Mouse (Mus musculus) limb, embryonic 11.5 days (tissue): ENCODE measurements around the gene Selenom. TPM values are rescaled to one million over a fixed set of nuclear protein-coding genes. Genes with fewer than 3 reads are reported as not detected.

Experiments used
- ATAC-seq: fragments of 200-750 bp; cut with Nextera tagmentation; 2 replicates; pipeline ENCODE4 v1.8.0; 2017; ENCODE audit warnings: low read depth; ENCODE audit not compliant: insufficient number of reproducible peaks, low FRiP score, low TSS enrichment
- DNase-seq: peaks from one replicate; pipeline ENCODE4 v3.0.0-alpha.2; 2015; ENCODE audit warnings: low spot score
- H3K27ac ChIP-seq: fragments of 300-500 bp; sonication (generic); replicated peaks from 2 replicates; pipeline ENCODE4 v1.5.1; 2014; ENCODE audit warnings: low read depth, mild to moderate bottlenecking, low read length
- H3K27me3 ChIP-seq: fragments of 300-500 bp; sonication (generic); 2 replicates; pipeline ENCODE4 v1.6.1; 2014; ENCODE audit warnings: mild to moderate bottlenecking, low read length, mixed read lengths; ENCODE audit not compliant: control insufficient read depth, insufficient read depth
- H3K36me3 ChIP-seq: fragments of 300-500 bp; sonication (generic); 2 replicates; pipeline ENCODE4 v1.6.1; 2014; ENCODE audit warnings: mild to moderate bottlenecking, low read length, moderate library complexity, mixed read lengths; ENCODE audit not compliant: control insufficient read depth, insufficient read depth
- H3K4me1 ChIP-seq: fragments of 300-500 bp; sonication (generic); 2 replicates; pipeline ENCODE4 v1.6.1; 2014; ENCODE audit warnings: low read length, mixed read lengths; ENCODE audit not compliant: control insufficient read depth, insufficient read depth
- H3K4me2 ChIP-seq: fragments of 300-500 bp; sonication (generic); 2 replicates; pipeline ENCODE4 v1.6.1; 2014; ENCODE audit warnings: low read depth, mild to moderate bottlenecking, moderate library complexity; ENCODE audit not compliant: severe bottlenecking
- H3K4me3 ChIP-seq: fragments of 300-500 bp; sonication (generic); 2 replicates; pipeline ENCODE4 v1.5.1; 2014; ENCODE audit warnings: low read depth, low read length
- H3K9ac ChIP-seq: fragments of 300-500 bp; sonication (generic); 2 replicates; pipeline ENCODE4 v1.6.1; 2014; ENCODE audit warnings: mild to moderate bottlenecking, low read length
- H3K9me3 ChIP-seq: fragments of 300-500 bp; sonication (generic); 2 replicates; pipeline ENCODE4 v1.6.1; 2016; ENCODE audit warnings: low read length; ENCODE audit not compliant: control insufficient read depth
- WGBS: fragments of 180-500 bp; shearing (Covaris S2); extraction: QIAGEN DNeasy Blood & Tissue Kit; methylation state at CpG from one replicate; pipeline ENCODE4 v1.1.7; 2014; 5-methylcytosine and 5-hydroxymethylcytosine counted together
- polyA plus RNA-seq: library from polyadenylated mRNA; unstranded; fragments of >200 nt; fragmentation: Nextera tagmentation; extraction: Ambion mirVana; gene quantifications from 2 replicates; pipeline ENCODE4 v1.2.1, GENCODE M21; 2014

Gene Selenom
- polyA plus RNA-seq, 1 experiment from 2014 or later: 54.6 TPM

GRCm38 (mm10) chr11:3503755-3504693 lies 10.5 kb upstream of the Selenom start:
- no peak for DNase-seq
- H3K4me3 ChIP-seq: no peak overlapping the region
- no peak overlapping the region for H3K4me2 ChIP-seq
- WGBS: 65% methylated on average over 11 of the region's 11 CpGs
- H3K9ac ChIP-seq: no peak overlapping the region
- no peak overlapping the region for H3K27ac ChIP-seq
- no peaks in the 10 kb centered on the region for H3K4me1 ChIP-seq
- H3K36me3 ChIP-seq: no peaks in the 10 kb centered on the region
- no peak for ATAC-seq
- no peaks in the 10 kb centered on the region; the same call in 1 of the 2 replicates for H3K9me3 ChIP-seq
- no peaks in the 10 kb centered on the region for H3K27me3 ChIP-seq

- Histone ChIP-seq H3K27ac (no peak overlapping the region), H3K36me3 (no peaks in the 10 kb centered on the region), H3K4me3 (no peak overlapping the region), H3K4me1 (no peaks in the 10 kb centered on the region), H3K9me3 (no peaks in the 10 kb centered on the region; the same call in 1 of the 2 replicates), H3K9ac (no peak overlapping the region), H3K27me3 (no peaks in the 10 kb centered on the region), H3K4me2 (no peak overlapping the region)
- DNase-seq (no peak), ATAC-seq (no peak)
- 63% methylated on average over 7 of the region's 7 CpGs for WGBS
Measured at GRCm38 (mm10) chr11:3508226-3508625, 6.3 kb upstream of the Selenom start.

- Histone ChIP-seq H3K9ac (no peak overlapping the region), H3K4me2 (no peak overlapping the region), H3K9me3 (no peaks in the 10 kb centered on the region; the same call in 1 of the 2 replicates), H3K27ac (no peak overlapping the region), H3K36me3 (no peaks in the 10 kb centered on the region), H3K4me1 (no peaks in the 10 kb centered on the region), H3K4me3 (no peak overlapping the region), H3K27me3 (no peaks in the 10 kb centered on the region)
- ATAC-seq (no peak), DNase-seq (no peak)
- 75% methylated on average over 8 of the region's 8 CpGs for WGBS
Measured at GRCm38 (mm10) chr11:3509181-3510085, 5.1 kb upstream of the Selenom start.

GRCm38 (mm10) chr11:3510321-3510720 lies 4.2 kb upstream of the Selenom start:
- ATAC-seq: no peak
- Histone ChIP-seq H3K27ac (no peak overlapping the region), H3K9ac (no peak overlapping the region), H3K4me2 (no peak overlapping the region), H3K4me3 (no peak overlapping the region), H3K27me3 (0 out of 2 replicates have a peak, but pooled peaks cover under 1% of the 10 kb centered on the region), H3K36me3 (no peaks in the 10 kb centered on the region), H3K9me3 (no peaks in the 10 kb centered on the region; the same call in 1 of the 2 replicates), H3K4me1 (0 out of 2 replicates have a peak, but pooled peaks cover 2% of the 10 kb centered on the region)
- no peak for DNase-seq
- 83% methylated on average over 2 of the region's 2 CpGs for WGBS

- H3K4me1 ChIP-seq: peaks cover 12% of the 10 kb centered on the region; the same call in 1 of the 2 replicates
- no peak overlapping the region for H3K4me2 ChIP-seq
- no peaks in the 10 kb centered on the region for H3K36me3 ChIP-seq
- no peak for ATAC-seq
- H3K4me3 ChIP-seq: no peak overlapping the region
- no peaks in the 10 kb centered on the region for H3K9me3 ChIP-seq
- H3K27ac ChIP-seq: no peak overlapping the region
- no peak overlapping the region for H3K9ac ChIP-seq
- DNase-seq: no peak
- WGBS: 90% methylated on average over 6 of the region's 6 CpGs
- H3K27me3 ChIP-seq: peaks cover 26% of the 10 kb centered on the region
Measured at GRCm38 (mm10) chr11:3513291-3513690, 1.2 kb upstream of the Selenom start.

GRCm38 (mm10) chr11:3515216-3515615 lies 732 bp downstream of the Selenom start:
- peaks cover 26% of the 10 kb centered on the region for H3K27me3 ChIP-seq
- WGBS: 10% methylated on average over 4 of the region's 4 CpGs
- peaks cover 12% of the 10 kb centered on the region; the same call in 1 of the 2 replicates for H3K4me1 ChIP-seq
- ATAC-seq: no peak
- peak overlapping the region; percentile 48 for H3K4me3 ChIP-seq
- H3K9me3 ChIP-seq: no peaks in the 10 kb centered on the region
- no peak for DNase-seq
- peak overlapping the region; percentile 68 for H3K4me2 ChIP-seq
- peak overlapping the region; percentile 66 for H3K9ac ChIP-seq
- no peaks in the 10 kb centered on the region for H3K36me3 ChIP-seq
- no peak overlapping the region for H3K27ac ChIP-seq

GRCm38 (mm10) chr11:3515637-3516036 lies 1.2 kb downstream of the Selenom start:
- 0 out of 2 replicates have a peak overlapping the region, but pooled peaks have one; percentile 12 for H3K4me2 ChIP-seq
- H3K27me3 ChIP-seq: peaks cover 26% of the 10 kb centered on the region
- H3K36me3 ChIP-seq: no peaks in the 10 kb centered on the region
- peaks cover 12% of the 10 kb centered on the region; the same call in 1 of the 2 replicates for H3K4me1 ChIP-seq
- H3K4me3 ChIP-seq: no peak overlapping the region
- no peaks in the 10 kb centered on the region for H3K9me3 ChIP-seq
- H3K27ac ChIP-seq: no peak overlapping the region
- no peak for DNase-seq
- no peak overlapping the region for H3K9ac ChIP-seq
- no peak for ATAC-seq
- 72% methylated on average over 4 of the region's 4 CpGs for WGBS

GRCm38 (mm10) chr11:3516121-3516520 lies 1.6 kb downstream of the Selenom start:
- no peaks in the 10 kb centered on the region for H3K9me3 ChIP-seq
- H3K36me3 ChIP-seq: no peaks in the 10 kb centered on the region
- no peak overlapping the region for H3K4me2 ChIP-seq
- ATAC-seq (no peak), DNase-seq (no peak)
- no peak overlapping the region for H3K4me3 ChIP-seq
- H3K9ac ChIP-seq: no peak overlapping the region
- peaks cover 26% of the 10 kb centered on the region for H3K27me3 ChIP-seq
- H3K27ac ChIP-seq: no peak overlapping the region
- WGBS: 77% methylated on average over 5 of the region's 5 CpGs
- H3K4me1 ChIP-seq: peaks cover 12% of the 10 kb centered on the region; the same call in 1 of the 2 replicates
